Mouse (Mus musculus): ENCODE data around the gene Slc38a8. TPM values are rescaled to one million over a fixed set of nuclear protein-coding genes. Genes with fewer than 3 reads are reported as not detected.

Slc38a8 gene
- polyA plus RNA-seq, 1 experiment from 2014 or later = 1.9 TPM

DNA sequence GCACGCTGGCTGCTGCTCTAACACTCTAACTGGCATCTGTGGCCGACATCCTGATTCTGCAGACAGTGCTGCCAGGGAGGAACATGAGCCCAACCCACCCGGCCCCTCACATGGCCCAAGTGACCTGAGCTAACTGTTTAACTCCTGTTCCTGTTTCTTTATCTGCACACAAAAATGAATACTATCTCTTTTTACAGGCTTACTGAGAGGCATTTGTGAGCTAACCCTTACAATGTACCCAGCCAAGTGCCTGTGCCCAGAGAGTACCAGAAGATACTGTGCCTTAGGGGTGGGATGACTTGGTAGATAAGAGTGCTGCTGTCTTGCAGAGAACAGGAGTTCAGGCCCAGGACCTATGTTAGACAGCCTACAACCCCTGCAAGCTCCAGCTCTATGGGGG lies 13.4 kb upstream of the Slc38a8 start:
- H3K36me3 ChIP-seq (replicated peaks) = peaks cover 100% of the 10 kb centered on the region
- H3K27me3 ChIP-seq (replicated peaks; ENCODE audit: low read depth, poor library complexity, severe bottlenecking) = no peaks in the 10 kb centered on the region
- H3K4me1 ChIP-seq = peaks cover 2% of the 10 kb centered on the region; the same call in 1 of the 2 replicates
- no peak overlapping the region for H3K4me3 ChIP-seq
- DNase-seq (ENCODE audit: low spot score) = no peak
- no peaks in the 10 kb centered on the region for H3K9me3 ChIP-seq
- H3K27ac ChIP-seq (replicated peaks) = no peak overlapping the region
- WGBS = 90% methylated on average over 3 of the region's 3 CpGs

DNA sequence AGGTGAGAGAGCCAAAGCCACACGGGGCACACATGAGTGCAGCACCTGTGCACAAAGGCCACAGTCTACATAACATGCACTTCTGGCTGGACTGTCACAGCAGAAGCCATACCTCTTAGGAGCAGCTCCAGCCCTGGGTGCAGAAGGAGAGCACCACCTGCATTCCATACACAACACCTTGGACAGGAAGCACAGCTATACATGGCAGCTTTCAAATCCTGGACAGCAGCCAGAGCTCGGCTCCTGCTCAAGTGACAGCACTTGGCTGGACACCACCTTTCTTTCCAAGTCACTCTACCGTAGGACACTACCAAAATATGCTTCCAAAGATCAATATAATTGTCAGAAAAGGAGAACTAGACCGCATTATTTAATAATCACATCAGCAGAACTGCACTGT lies 11.9 kb upstream of the Slc38a8 start:
- WGBS = 95% methylated on average over 4 of the region's 4 CpGs
- Histone ChIP-seq H3K9me3 (no peaks in the 10 kb centered on the region), H3K4me1 (peaks cover 2% of the 10 kb centered on the region; the same call in 1 of the 2 replicates), H3K27ac (replicated peaks) (no peak overlapping the region), H3K36me3 (replicated peaks) (peaks cover 100% of the 10 kb centered on the region), H3K4me3 (no peak overlapping the region), H3K27me3 (replicated peaks; ENCODE audit: low read depth, poor library complexity, severe bottlenecking) (no peaks in the 10 kb centered on the region)
- DNase-seq (ENCODE audit: low spot score) = no peak

DNA sequence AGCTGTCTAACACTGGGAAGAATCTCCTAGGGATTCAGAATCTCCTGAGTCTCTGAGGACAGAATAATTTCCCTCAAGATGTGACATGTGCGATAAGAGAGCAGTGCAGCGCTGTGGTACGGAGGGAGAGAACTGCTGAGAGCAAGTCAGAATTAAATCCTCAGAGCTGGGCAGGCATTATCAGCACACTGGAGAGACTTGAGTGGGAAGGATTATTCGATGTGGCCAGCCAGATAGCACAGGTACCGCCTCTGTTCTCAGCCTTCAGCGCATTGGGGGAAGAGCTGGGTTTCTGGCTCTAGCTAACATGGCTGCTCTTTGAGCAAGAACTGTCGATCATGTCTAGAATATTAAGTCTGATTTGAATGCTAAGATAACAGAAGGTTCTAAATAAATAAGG lies 10.2 kb upstream of the Slc38a8 start:
- no peak for DNase-seq (ENCODE audit: low spot score)
- peaks cover 100% of the 10 kb centered on the region for H3K36me3 ChIP-seq (replicated peaks)
- WGBS = 95% methylated on average over 7 of the region's 7 CpGs

DNA sequence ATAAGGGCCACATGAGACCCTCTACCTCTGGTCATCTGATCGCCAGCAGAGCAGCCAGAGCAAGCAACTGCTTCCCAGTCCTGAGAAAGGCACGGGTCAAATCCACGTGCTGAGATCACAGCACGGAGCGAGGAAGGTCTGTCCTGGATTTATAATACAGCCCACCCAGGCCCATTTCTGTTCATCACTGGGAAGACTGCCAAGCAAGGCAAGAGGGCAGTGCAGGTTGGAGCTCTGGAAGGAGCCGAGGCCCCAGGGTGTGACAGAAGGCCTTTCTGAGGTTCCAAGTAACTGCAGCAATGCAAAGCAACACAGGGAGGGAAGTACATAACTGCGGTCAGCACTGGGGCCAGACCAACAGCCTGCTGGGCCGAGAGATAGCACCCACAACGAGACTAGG lies 9.0 kb upstream of the Slc38a8 start:
- peaks cover 100% of the 10 kb centered on the region for H3K36me3 ChIP-seq (replicated peaks)
- DNase-seq (ENCODE audit: low spot score) = no peak
- WGBS = 92% methylated on average over 9 of the region's 9 CpGs

More for the DNA sequence above, 10.2 kb upstream of the Slc38a8 start:
- Histone ChIP-seq H3K4me3 (no peak overlapping the region), H3K9me3 (no peaks in the 10 kb centered on the region), H3K27ac (replicated peaks) (no peak overlapping the region), H3K4me1 (peaks cover 2% of the 10 kb centered on the region; the same call in 1 of the 2 replicates), H3K27me3 (replicated peaks; ENCODE audit: low read depth, poor library complexity, severe bottlenecking) (no peaks in the 10 kb centered on the region)

DNA sequence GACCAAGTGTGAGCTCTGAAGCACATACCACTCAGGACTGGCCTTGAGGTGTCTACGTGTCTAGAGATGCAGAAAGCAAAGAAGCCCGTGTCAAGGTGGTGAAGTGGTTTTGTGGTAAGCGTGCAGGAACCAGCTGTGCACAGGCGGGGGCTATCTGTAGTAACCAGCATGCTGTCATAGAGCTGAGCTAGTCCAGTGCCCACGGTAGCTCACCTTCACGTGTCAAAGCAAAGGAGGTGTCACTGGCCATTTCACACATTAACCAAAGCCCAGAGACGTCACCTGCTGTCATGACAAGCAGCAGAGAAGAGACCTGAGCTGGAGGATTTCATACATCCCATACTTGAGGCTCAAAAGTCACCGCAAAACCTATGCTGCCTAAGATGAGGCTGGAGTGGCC lies 4.6 kb upstream of the Slc38a8 start:
- no peak for DNase-seq (ENCODE audit: low spot score)
- no peaks in the 10 kb centered on the region for H3K9me3 ChIP-seq
- peaks cover 66% of the 10 kb centered on the region for H3K36me3 ChIP-seq (replicated peaks)
- 0 out of 2 replicates have a peak, but pooled peaks cover 10% of the 10 kb centered on the region for H3K27me3 ChIP-seq (replicated peaks; ENCODE audit: low read depth, poor library complexity, severe bottlenecking)
- no peak overlapping the region for H3K27ac ChIP-seq (replicated peaks)
- H3K4me3 ChIP-seq = no peak overlapping the region
- 85% methylated on average over 8 of the region's 8 CpGs for WGBS
- peaks cover 44% of the 10 kb centered on the region for H3K4me1 ChIP-seq

More for the DNA sequence above, 9.0 kb upstream of the Slc38a8 start:
- Histone ChIP-seq H3K4me1 (peaks cover 3% of the 10 kb centered on the region; the same call in 1 of the 2 replicates), H3K9me3 (no peaks in the 10 kb centered on the region), H3K4me3 (no peak overlapping the region), H3K27ac (replicated peaks) (no peak overlapping the region), H3K27me3 (replicated peaks; ENCODE audit: low read depth, poor library complexity, severe bottlenecking) (no peaks in the 10 kb centered on the region)

DNA sequence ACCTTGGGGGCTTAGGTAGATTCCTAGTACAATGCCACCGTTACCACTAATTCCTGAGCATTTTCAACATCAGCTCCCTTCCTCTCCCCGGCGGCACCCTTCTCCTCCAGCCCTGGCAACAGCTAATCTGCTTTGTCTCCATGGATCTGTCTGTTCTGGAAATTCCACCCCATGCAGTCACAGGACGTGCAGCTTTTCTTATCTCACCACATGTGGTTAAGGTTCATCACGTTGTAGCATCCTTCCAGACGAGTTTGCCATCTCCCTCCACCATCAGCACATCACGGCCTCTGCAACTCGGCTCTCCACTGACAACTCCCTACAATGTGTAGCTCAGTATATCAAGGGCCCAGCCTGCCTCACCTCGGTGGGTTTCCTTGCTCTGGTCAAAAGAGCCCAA lies 4.0 kb upstream of the Slc38a8 start:
- H3K9me3 ChIP-seq = no peaks in the 10 kb centered on the region
- H3K4me1 ChIP-seq = peaks cover 50% of the 10 kb centered on the region
- no peak for DNase-seq (ENCODE audit: low spot score)
- 42% methylated on average over 9 of the region's 9 CpGs for WGBS
- H3K27me3 ChIP-seq (replicated peaks; ENCODE audit: low read depth, poor library complexity, severe bottlenecking) = 0 out of 2 replicates have a peak, but pooled peaks cover 10% of the 10 kb centered on the region
- no peak overlapping the region for H3K4me3 ChIP-seq
- H3K36me3 ChIP-seq (replicated peaks) = peaks cover 60% of the 10 kb centered on the region
- H3K27ac ChIP-seq (replicated peaks) = no peak overlapping the region

DNA sequence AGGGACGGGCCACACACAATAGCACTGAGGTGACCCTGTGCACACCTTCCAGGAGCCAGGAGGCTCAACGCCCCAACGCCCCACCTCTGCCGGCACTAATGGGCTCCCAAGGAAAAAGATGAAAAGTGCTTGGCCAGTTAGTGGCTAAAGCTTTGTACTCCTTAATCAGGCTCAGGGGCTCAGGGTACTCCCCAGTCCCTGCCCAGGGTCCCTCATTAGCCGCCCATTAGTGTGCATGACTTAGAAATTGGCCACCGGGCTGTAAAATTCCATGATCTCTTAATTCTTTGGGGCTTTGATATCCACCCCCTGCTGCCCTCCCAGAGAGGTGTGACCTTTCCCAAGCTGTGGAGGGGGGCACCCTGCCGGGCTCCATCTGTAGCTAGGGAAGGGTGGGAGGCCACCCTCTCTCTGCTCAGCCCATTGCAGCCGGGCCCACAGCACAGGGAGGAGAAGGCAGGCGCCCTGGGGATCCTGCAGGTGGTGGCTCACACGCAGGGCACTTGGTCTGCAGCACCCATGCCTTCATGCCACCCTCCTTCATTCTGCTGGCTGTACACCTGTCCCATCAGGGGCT lies 1.8 kb upstream of the Slc38a8 start:
- WGBS = 39% methylated on average over 10 of the region's 10 CpGs
- no peak overlapping the region for H3K4me3 ChIP-seq
- 0 out of 2 replicates have a peak, but pooled peaks cover 10% of the 10 kb centered on the region for H3K27me3 ChIP-seq (replicated peaks; ENCODE audit: low read depth, poor library complexity, severe bottlenecking)
- H3K36me3 ChIP-seq (replicated peaks) = peaks cover 37% of the 10 kb centered on the region
- peak overlapping the region; percentile 48; the same call in 1 of the 2 replicates for H3K27ac ChIP-seq (replicated peaks)
- H3K9me3 ChIP-seq = no peaks in the 10 kb centered on the region
- peaks cover 60% of the 10 kb centered on the region for H3K4me1 ChIP-seq
- no peak for DNase-seq (ENCODE audit: low spot score)

DNA sequence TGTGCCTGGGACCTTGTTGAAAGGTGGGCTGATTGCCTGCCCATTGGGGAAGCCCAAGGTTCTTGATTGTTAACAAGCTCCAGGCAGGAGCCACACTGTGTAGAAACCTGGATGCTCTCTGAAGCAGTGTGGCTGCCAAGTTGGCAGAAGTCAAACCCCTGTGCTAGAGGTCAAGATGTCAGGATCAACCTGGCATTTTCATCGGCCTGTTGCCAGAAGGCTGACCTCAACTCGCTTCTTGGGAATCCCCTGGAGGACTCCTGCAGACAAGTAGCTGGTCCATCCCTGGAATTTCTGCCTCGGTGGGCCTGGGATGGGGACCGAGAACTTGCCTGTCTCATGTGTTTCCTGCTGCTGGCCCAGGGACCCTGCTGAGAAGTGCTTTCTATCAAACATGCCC lies 613 bp upstream of the Slc38a8 start:
- Histone ChIP-seq H3K27me3 (replicated peaks; ENCODE audit: low read depth, poor library complexity, severe bottlenecking) (0 out of 2 replicates have a peak, but pooled peaks cover 10% of the 10 kb centered on the region), H3K27ac (replicated peaks) (peak overlapping the region; percentile 26; the same call in 1 of the 2 replicates), H3K9me3 (no peaks in the 10 kb centered on the region), H3K4me3 (no peak overlapping the region), H3K36me3 (replicated peaks) (peaks cover 26% of the 10 kb centered on the region), H3K4me1 (peaks cover 63% of the 10 kb centered on the region)
- WGBS = 47% methylated on average over 4 of the region's 4 CpGs
- no peak for DNase-seq (ENCODE audit: low spot score)

DNA sequence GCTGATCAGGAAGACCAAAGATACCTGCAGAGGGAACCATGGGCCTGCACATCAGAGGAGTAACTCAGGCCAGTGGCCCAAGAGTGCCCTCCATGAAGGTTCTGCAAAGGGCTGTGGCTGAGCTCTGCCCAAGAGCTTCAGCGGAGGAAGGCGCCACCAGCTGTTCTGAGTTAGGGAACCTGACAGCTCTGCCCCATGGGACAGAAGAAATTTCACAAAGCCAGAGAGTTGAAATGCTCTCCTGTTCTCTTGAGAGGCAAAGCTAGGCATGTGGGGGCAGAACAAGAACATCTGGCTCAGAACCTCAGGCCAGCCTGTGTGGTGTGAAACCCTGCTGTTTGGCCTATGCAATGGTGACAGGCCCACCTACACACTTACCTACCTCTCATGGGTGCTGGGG lies 1.7 kb downstream of the Slc38a8 start:
- Histone ChIP-seq H3K27ac (replicated peaks) (0 out of 2 replicates have a peak overlapping the region, but pooled peaks have one; percentile 4), H3K9me3 (no peaks in the 10 kb centered on the region), H3K27me3 (replicated peaks; ENCODE audit: low read depth, poor library complexity, severe bottlenecking) (peaks cover 23% of the 10 kb centered on the region; the same call in 1 of the 2 replicates), H3K4me3 (no peak overlapping the region), H3K4me1 (peaks cover 59% of the 10 kb centered on the region), H3K36me3 (replicated peaks) (0 out of 2 replicates have a peak, but pooled peaks cover 6% of the 10 kb centered on the region)
- WGBS = 81% methylated on average over 2 of the region's 2 CpGs
- peak; percentile 33 for DNase-seq (ENCODE audit: low spot score)

DNA sequence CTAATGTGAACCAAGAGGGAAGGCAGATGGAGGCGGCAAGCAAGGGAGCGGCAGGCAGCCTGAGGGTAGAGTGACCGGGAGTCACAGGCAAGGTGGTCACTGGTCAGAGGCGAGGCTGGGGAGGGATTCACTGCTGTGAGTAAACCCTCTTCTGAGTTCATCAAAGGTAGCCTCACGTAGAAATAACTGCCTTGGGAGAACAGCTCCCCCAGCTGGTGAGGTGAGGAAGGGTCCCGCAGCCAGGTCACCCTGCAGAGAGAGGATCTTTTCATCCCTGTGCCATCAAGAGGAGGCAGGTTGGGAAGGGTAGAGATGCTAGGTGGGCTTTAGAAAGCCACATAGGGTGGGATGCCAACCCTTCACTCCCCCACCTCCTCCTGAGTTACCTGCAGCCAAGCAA lies 4.7 kb downstream of the Slc38a8 start:
- 22% methylated on average over 6 of the region's 6 CpGs for WGBS
- Histone ChIP-seq H3K9me3 (no peaks in the 10 kb centered on the region), H3K4me3 (no peak overlapping the region), H3K36me3 (replicated peaks) (no peaks in the 10 kb centered on the region), H3K27me3 (replicated peaks; ENCODE audit: low read depth, poor library complexity, severe bottlenecking) (peaks cover 13% of the 10 kb centered on the region), H3K4me1 (peaks cover 49% of the 10 kb centered on the region), H3K27ac (replicated peaks) (no peak overlapping the region; the same call in 1 of the 2 replicates)
- DNase-seq (ENCODE audit: low spot score) = peak; percentile 34

DNA sequence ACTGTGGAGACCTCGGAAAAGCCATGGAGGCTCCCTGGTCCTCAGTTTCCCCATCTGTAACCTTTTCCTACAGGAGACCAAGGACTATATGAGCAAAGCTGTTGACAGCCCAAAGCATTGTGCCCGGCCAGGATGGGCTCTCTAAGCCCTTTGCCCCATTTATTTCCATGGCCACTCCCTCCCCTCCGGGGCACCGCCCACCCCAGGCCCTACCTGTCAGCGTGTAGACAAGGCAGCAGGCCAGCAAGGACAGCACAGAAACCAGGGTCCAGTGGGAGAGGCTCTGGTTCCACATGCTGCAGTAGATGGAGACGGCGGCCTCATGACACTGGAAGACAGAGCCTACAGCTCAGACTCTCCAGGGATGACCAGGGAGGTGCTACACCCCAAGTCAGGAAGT lies 14.4 kb downstream of the Slc38a8 start:
- H3K9me3 ChIP-seq = no peaks in the 10 kb centered on the region
- no peak overlapping the region for H3K27ac ChIP-seq (replicated peaks)
- peaks cover 20% of the 10 kb centered on the region for H3K4me1 ChIP-seq
- H3K36me3 ChIP-seq (replicated peaks) = no peaks in the 10 kb centered on the region
- 76% methylated on average over 7 of the region's 7 CpGs for WGBS
- peaks cover 15% of the 10 kb centered on the region for H3K27me3 ChIP-seq (replicated peaks; ENCODE audit: low read depth, poor library complexity, severe bottlenecking)
- no peak for DNase-seq (ENCODE audit: low spot score)
- H3K4me3 ChIP-seq = no peak overlapping the region

DNA sequence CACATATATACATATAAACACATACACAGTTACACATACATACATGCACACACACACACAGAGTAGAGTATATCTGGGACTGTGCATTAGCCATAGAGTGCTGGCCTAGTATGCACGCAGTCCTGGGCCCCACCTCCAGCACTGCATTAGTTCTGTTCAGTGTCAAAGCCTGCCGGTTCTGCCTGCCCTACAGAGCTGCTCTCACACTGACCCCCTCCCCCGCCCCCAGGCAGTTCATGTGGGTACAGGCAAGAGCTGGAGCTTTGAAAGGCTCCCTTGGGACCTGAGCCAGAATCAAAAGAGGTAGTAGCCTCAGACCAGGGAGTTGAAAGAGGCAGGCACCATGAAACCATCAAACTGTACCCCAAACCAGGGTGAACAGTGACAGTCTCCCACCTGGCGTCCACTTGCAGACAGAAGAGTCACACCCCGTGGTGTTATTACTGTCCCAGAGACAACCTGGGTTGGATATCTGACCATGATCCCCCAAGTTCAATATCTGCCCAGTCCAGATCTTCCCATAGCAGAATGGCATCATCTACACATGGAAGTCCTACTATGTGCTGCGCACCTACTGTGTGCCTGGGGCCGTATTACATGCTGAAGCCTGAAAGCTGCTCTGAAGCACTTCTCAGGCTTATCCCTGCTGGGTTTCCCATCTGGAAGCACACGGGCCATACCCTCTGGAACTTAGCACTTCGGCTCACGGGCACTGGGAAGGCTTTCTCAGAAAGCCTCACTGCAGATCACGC lies 17.2 kb downstream of the Slc38a8 start:
- H3K4me1 ChIP-seq = no peaks in the 10 kb centered on the region
- peak; percentile 47 for DNase-seq (ENCODE audit: low spot score)
- H3K27ac ChIP-seq (replicated peaks) = no peak overlapping the region
- peaks cover 4% of the 10 kb centered on the region; the same call in 1 of the 2 replicates for H3K27me3 ChIP-seq (replicated peaks; ENCODE audit: low read depth, poor library complexity, severe bottlenecking)
- WGBS = 84% methylated on average over 11 of the region's 11 CpGs
- no peaks in the 10 kb centered on the region for H3K36me3 ChIP-seq (replicated peaks)
- H3K9me3 ChIP-seq = no peaks in the 10 kb centered on the region
- H3K4me3 ChIP-seq = no peak overlapping the region

DNA sequence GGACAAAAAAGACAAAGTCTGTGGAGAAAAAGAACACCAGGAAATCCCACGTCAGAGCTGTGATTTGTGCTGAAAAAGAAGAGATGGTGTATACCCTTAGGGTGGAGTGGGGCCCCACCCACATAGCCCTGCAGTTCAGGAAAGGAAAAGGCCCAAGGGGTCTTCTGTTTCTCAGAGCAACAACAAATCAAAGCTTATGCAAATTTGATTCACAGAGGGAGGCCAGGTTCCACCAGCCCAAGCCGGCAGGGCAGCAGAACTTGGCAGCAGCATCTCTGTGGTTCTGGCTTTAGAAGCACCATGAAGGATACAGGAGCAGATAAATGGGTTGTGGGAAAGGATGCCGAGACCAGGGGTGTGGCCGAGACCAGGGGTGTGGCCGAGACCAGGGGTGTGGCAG lies 22.8 kb downstream of the Slc38a8 start:
- 26% methylated on average over 5 of the region's 5 CpGs for WGBS

More for the DNA sequence above, 22.8 kb downstream of the Slc38a8 start:
- Histone ChIP-seq H3K4me1 (0 out of 2 replicates have a peak, but pooled peaks cover 3% of the 10 kb centered on the region), H3K4me3 (no peak overlapping the region), H3K27me3 (replicated peaks; ENCODE audit: low read depth, poor library complexity, severe bottlenecking) (0 out of 2 replicates have a peak, but pooled peaks cover 5% of the 10 kb centered on the region), H3K9me3 (no peaks in the 10 kb centered on the region), H3K27ac (replicated peaks) (no peak overlapping the region), H3K36me3 (replicated peaks) (no peaks in the 10 kb centered on the region)
- no peak for DNase-seq (ENCODE audit: low spot score)
